10 mouse cellular contexts compared by ENCODE assay signal in the genomic region with DNA sequence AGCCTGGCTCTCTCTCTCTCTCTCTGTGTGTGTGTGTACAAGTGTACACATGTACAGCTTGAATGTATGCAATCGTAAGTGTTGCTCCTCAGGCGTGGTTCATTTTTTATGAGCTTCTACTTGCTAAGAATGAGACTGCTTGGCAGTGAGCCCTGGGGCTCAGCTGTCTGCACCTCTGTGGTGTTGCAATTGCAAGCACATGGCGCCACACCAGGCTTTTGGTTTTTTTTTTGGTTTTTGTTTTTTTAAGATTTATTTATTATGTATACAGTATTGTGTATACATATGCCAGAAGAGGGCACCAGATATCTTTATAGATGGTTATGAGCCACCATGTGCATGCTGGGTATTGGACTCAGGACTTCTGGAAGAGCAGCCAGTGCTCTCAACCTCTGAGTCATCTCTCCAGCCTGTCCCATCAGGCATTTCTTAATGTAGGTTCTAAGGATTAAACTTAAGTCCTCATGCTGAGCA. TPM values are rescaled to one million over a fixed set of nuclear protein-coding genes. Genes with fewer than 3 reads are reported as not detected.
DNase-seq lines count a peak whose midpoint lies in the region; ATAC-seq and TF ChIP-seq lines count a peak whose summit lies in the region.
"Had no signal": no experiment of that assay in that cellular context is flagged by ENCODE, and none has a peak within 500 bp of the region (broad histone marks: within the 10 kb centered on the region; RNA-seq: fewer than 3 reads in every experiment).

No protein-coding gene starts in this region.

- TF ChIP-seq RAD21 in MEL (IDR thresholded peaks at IDR 0.05; ENCODE audit: low read depth, low read length): peak; percentile 63

- H3K9me3 ChIP-seq in hindbrain, postnatal 0 days (ENCODE audit: low read length): no peaks in the 10 kb centered on the region
- no peaks in the 10 kb centered on the region for H3K9me3 ChIP-seq in hindbrain, embryonic 16.5 days (ENCODE audit: control insufficient read depth, low read length)
- no peaks in the 10 kb centered on the region for H3K9me3 ChIP-seq in MEL (replicated peaks; ENCODE audit: insufficient read depth, low read length)
- no peaks in the 10 kb centered on the region for H3K9me3 ChIP-seq in lung, postnatal 0 days (ENCODE audit: low read length)
- H3K9me3 ChIP-seq: G1E had no signal

- 0 out of 2 replicates have a peak, but pooled peaks have one; percentile 18 for ATAC-seq in hindbrain, postnatal 0 days
- ATAC-seq in hindbrain, embryonic 16.5 days: no peak
- peak; percentile 85 for ATAC-seq in lung, postnatal 0 days

- TF ChIP-seq EP300 in MEL (IDR thresholded peaks at IDR 0.05; ENCODE audit: low read depth in 1 of 2, low read length in 2 of 2): no peak
- peak; percentile 43 for TF ChIP-seq EP300 in lung, postnatal 0 days (IDR thresholded peaks at IDR 0.05)

- WGBS in hindbrain, postnatal 0 days: 62% methylated on average over 3 of the region's 3 CpGs
- whole genome bisulfite sequencing in hindbrain, embryonic 16.5 days: 68% methylated on average over 3 of the region's 3 CpGs
- 23% methylated on average over 3 of the region's 3 CpGs for WGBS in lung, postnatal 0 days

- no peaks in the 10 kb centered on the region for H3K4me1 ChIP-seq in hindbrain, postnatal 0 days (ENCODE audit: insufficient read depth, low read length)
- H3K4me1 ChIP-seq in hindbrain, embryonic 16.5 days (ENCODE audit: control insufficient read depth, insufficient read depth, low read depth, low read length): no peaks in the 10 kb centered on the region
- H3K4me1 ChIP-seq in MEL (ENCODE audit: control insufficient read depth in 1 of 2, insufficient read depth in 2 of 2, low read length in 2 of 2): peaks cover 0 to 2% of the 10 kb centered on the region in 2 experiments; a peak in 1 of 4 replicates
- peaks cover 3% of the 10 kb centered on the region for H3K4me1 ChIP-seq in lung, postnatal 0 days (ENCODE audit: insufficient read depth, low read depth, low read length)

- no peak overlapping the region for H3K9ac ChIP-seq in hindbrain, postnatal 0 days (replicated peaks; ENCODE audit: low read length)
- no peak overlapping the region for H3K9ac ChIP-seq in hindbrain, embryonic 16.5 days (ENCODE audit: low read depth, low read length)
- no peak overlapping the region for H3K9ac ChIP-seq in MEL (ENCODE audit: control insufficient read depth, low read depth, low read length, poor library complexity, severe bottlenecking)
- no peak overlapping the region for H3K9ac ChIP-seq in lung, postnatal 0 days (replicated peaks; ENCODE audit: low read depth)

- H3K79me2 ChIP-seq in MEL (ENCODE audit: control insufficient read depth, insufficient read depth, low read length, poor library complexity): no peaks in the 10 kb centered on the region

- H3K4me3 ChIP-seq in hindbrain, postnatal 0 days (ENCODE audit: low read length): no peak overlapping the region
- no peak overlapping the region for H3K4me3 ChIP-seq in hindbrain, embryonic 16.5 days (ENCODE audit: low read length)
- no peak overlapping the region for H3K4me3 ChIP-seq in MEL (ENCODE audit: control insufficient read depth in 1 of 2, insufficient read depth in 1 of 2, low read depth in 2 of 2, low read length in 2 of 2)
- H3K4me3 ChIP-seq in lung, postnatal 0 days (ENCODE audit: low read depth, low read length): no peak overlapping the region

- no peak for TF ChIP-seq CTCF in hindbrain, postnatal 0 days (IDR thresholded peaks at IDR 0.05; ENCODE audit: low read depth)
- TF ChIP-seq CTCF in MEL (IDR thresholded peaks at IDR 0.05 in 2 of 3, conservative IDR thresholded peaks at IDR 0.05 in 1 of 3; ENCODE audit: control insufficient read depth in 1 of 3, insufficient read depth in 1 of 3, low read depth in 2 of 3, low read length in 3 of 3, poor library complexity in 1 of 3, severe bottlenecking in 1 of 3): peak in 1 of 3 experiments; percentile 42; a peak in 2 of 6 replicates
- 0 out of 2 replicates have a peak, but pooled peaks have one; percentile 21 for TF ChIP-seq CTCF in lung, postnatal 0 days (IDR thresholded peaks at IDR 0.05)

- H3K27ac ChIP-seq in hindbrain, postnatal 0 days: no peak overlapping the region
- no peak overlapping the region for H3K27ac ChIP-seq in hindbrain, embryonic 16.5 days (ENCODE audit: low read depth, low read length)
- H3K27ac ChIP-seq in MEL (ENCODE audit: control insufficient read depth, low read depth, low read length): no peak overlapping the region
- no peak overlapping the region for H3K27ac ChIP-seq in lung, postnatal 0 days (ENCODE audit: low read length)

- TF ChIP-seq POLR2A in MEL (IDR thresholded peaks at IDR 0.05; ENCODE audit: control insufficient read depth in 1 of 2, insufficient read depth in 1 of 2, low read depth in 1 of 2, low read length in 2 of 2, poor library complexity in 1 of 2): no peak

- peak; percentile 16 for DNase-seq in hindbrain, postnatal 0 days (ENCODE audit: low spot score)
- DNase-seq in MEL (ENCODE audit: low read depth, low spot score): peak; percentile 52
- DNase-seq in gastrocnemius, postnatal 25 days: peak; percentile 54
- peak; percentile 87 for DNase-seq in lung, postnatal 0 days (ENCODE audit: low spot score)
- no peak for DNase-seq in thymus, postnatal 0 days (ENCODE audit: low spot score)
- DNase-seq in thymus, postnatal 4 days: no peak
- DNase-seq in left cerebral cortex, adult 11 months (ENCODE audit: low spot score): no peak
- DNase-seq: thymus, adult 18-20 months had no signal

- H3K27me3 ChIP-seq in hindbrain, postnatal 0 days (ENCODE audit: insufficient read depth, low read length): no peaks in the 10 kb centered on the region
- no peaks in the 10 kb centered on the region for H3K27me3 ChIP-seq in hindbrain, embryonic 16.5 days (replicated peaks; ENCODE audit: control insufficient read depth, insufficient read depth, low read length)
- peaks cover 11 to 28% of the 10 kb centered on the region in 2 experiments for H3K27me3 ChIP-seq in MEL (ENCODE audit: control insufficient read depth in 1 of 2, insufficient read depth in 2 of 2, low read length in 2 of 2)
- no peaks in the 10 kb centered on the region for H3K27me3 ChIP-seq in lung, postnatal 0 days (replicated peaks; ENCODE audit: insufficient read depth, low read length)

- no peaks in the 10 kb centered on the region for H3K36me3 ChIP-seq in hindbrain, postnatal 0 days (ENCODE audit: insufficient read depth, low read length)
- no peaks in the 10 kb centered on the region for H3K36me3 ChIP-seq in hindbrain, embryonic 16.5 days (ENCODE audit: control insufficient read depth, insufficient read depth, low read length)
- H3K36me3 ChIP-seq in MEL (ENCODE audit: control insufficient read depth in 1 of 2, insufficient read depth in 2 of 2, low read length in 2 of 2): no peaks in the 10 kb centered on the region
- H3K36me3 ChIP-seq in lung, postnatal 0 days (ENCODE audit: insufficient read depth, low read length): no peaks in the 10 kb centered on the region
- H3K36me3 ChIP-seq: G1E had no signal

- no peak overlapping the region for H3K4me2 ChIP-seq in hindbrain, postnatal 0 days (ENCODE audit: low read depth, low read length)
- H3K4me2 ChIP-seq in hindbrain, embryonic 16.5 days (ENCODE audit: low read length): no peak overlapping the region
- no peak overlapping the region for H3K4me2 ChIP-seq in lung, postnatal 0 days (replicated peaks; ENCODE audit: low read depth, low read length)

RNA-seq across cellular contexts. Expression of a gene that starts 5.7 kb away (rescaled TPM):
- 0.68 and 0.84 TPM in 2 replicates for total RNA-seq in hindbrain, postnatal 0 days (2014; rRNA removed)
- polyA plus RNA-seq in hindbrain, postnatal 0 days (2015; fragmentation: Nextera tagmentation; extraction: Ambion mirVana): 0.88 and 1.3 TPM in 2 replicates
- 1.1 TPM in 2 replicates for polyA plus RNA-seq in hindbrain, embryonic 16.5 days (2015; fragmentation: Nextera tagmentation; extraction: Ambion mirVana)
- 0.12 and 0.16 TPM in 2 replicates for total RNA-seq in MEL (2012; rRNA removed)
- under 1 TPM in 1 of 2 experiments, not detected in 1; 0.39 TPM for polyA plus RNA-seq in MEL (2012; ENCODE audit: insufficient read depth in 1 of 2, insufficient read length in 2 of 2, low read depth in 1 of 2, low replicate concordance in 2 of 2, missing spikeins in 1 of 2)
- total RNA-seq in gastrocnemius, postnatal 25 days (2021): 1 to 10 TPM; 4.9 to 6.0 TPM
- polyA plus RNA-seq in lung, postnatal 0 days (2015; fragmentation: Nextera tagmentation; extraction: Ambion mirVana): 6.1 and 6.5 TPM in 2 replicates
- 4.1 and 4.3 TPM in 2 replicates for polyA plus RNA-seq in thymus, postnatal 0 days (2015; fragmentation: Nextera tagmentation; extraction: Ambion mirVana)

RNA-seq across cellular contexts. Expression of a gene that starts 23.7 kb away (rescaled TPM):
- 21.6 and 22.0 TPM in 2 replicates for total RNA-seq in hindbrain, postnatal 0 days (2014; rRNA removed)
- 15.9 and 16.1 TPM in 2 replicates for polyA plus RNA-seq in hindbrain, postnatal 0 days (2015; fragmentation: Nextera tagmentation; extraction: Ambion mirVana)
- polyA plus RNA-seq in hindbrain, embryonic 16.5 days (2015; fragmentation: Nextera tagmentation; extraction: Ambion mirVana): 17.5 and 18.7 TPM in 2 replicates
- total RNA-seq in MEL (2012; rRNA removed): 2.5 and 3.3 TPM in 2 replicates
- 1 to 10 TPM in 1 of 2 experiments, not detected in 1; 7.0 TPM for polyA plus RNA-seq in MEL (2012; ENCODE audit: insufficient read depth in 1 of 2, insufficient read length in 2 of 2, low read depth in 1 of 2, low replicate concordance in 2 of 2, missing spikeins in 1 of 2)
- total RNA-seq in gastrocnemius, postnatal 25 days (2021): 100 to 1,000 TPM; 117 to 130 TPM
- polyA plus RNA-seq in lung, postnatal 0 days (2015; fragmentation: Nextera tagmentation; extraction: Ambion mirVana): 3.1 and 3.7 TPM in 2 replicates
- 3.4 and 3.6 TPM in 2 replicates for polyA plus RNA-seq in thymus, postnatal 0 days (2015; fragmentation: Nextera tagmentation; extraction: Ambion mirVana)

RNA-seq across cellular contexts. Expression of a gene that starts 24.3 kb away (rescaled TPM):
- 5.7 and 7.7 TPM in 2 replicates for total RNA-seq in hindbrain, postnatal 0 days (2014; rRNA removed)
- polyA plus RNA-seq in hindbrain, postnatal 0 days (2015; fragmentation: Nextera tagmentation; extraction: Ambion mirVana): 8.7 and 8.9 TPM in 2 replicates
- 5.8 and 6.3 TPM in 2 replicates for polyA plus RNA-seq in hindbrain, embryonic 16.5 days (2015; fragmentation: Nextera tagmentation; extraction: Ambion mirVana)
- total RNA-seq in MEL (2012; rRNA removed): 54.5 and 59.1 TPM in 2 replicates
- polyA plus RNA-seq in MEL (2012; ENCODE audit: insufficient read depth in 1 of 2, insufficient read length in 2 of 2, low read depth in 1 of 2, low replicate concordance in 2 of 2, missing spikeins in 1 of 2): 10 to 100 TPM in 1 of 2 experiments, not detected in 1; 70.5 TPM
- 1 to 10 TPM; 9.3 to 9.6 TPM for total RNA-seq in gastrocnemius, postnatal 25 days (2021)
- polyA plus RNA-seq in lung, postnatal 0 days (2015; fragmentation: Nextera tagmentation; extraction: Ambion mirVana): 9.5 and 9.6 TPM in 2 replicates
- 30.1 and 33.9 TPM in 2 replicates for polyA plus RNA-seq in thymus, postnatal 0 days (2015; fragmentation: Nextera tagmentation; extraction: Ambion mirVana)

RNA-seq across cellular contexts. Expression of a gene that starts 40.2 kb away (rescaled TPM):
- total RNA-seq in hindbrain, postnatal 0 days (2014; rRNA removed): not detected in 2 replicates
- not detected in 2 replicates for polyA plus RNA-seq in hindbrain, postnatal 0 days (2015; fragmentation: Nextera tagmentation; extraction: Ambion mirVana)
- polyA plus RNA-seq in hindbrain, embryonic 16.5 days (2015; fragmentation: Nextera tagmentation; extraction: Ambion mirVana): not detected in 2 replicates
- total RNA-seq in MEL (2012; rRNA removed): not detected in 2 replicates
- polyA plus RNA-seq in MEL (2012; ENCODE audit: insufficient read depth in 1 of 2, insufficient read length in 2 of 2, low read depth in 1 of 2, low replicate concordance in 2 of 2, missing spikeins in 1 of 2): not detected
- total RNA-seq in gastrocnemius, postnatal 25 days (2021): not detected
- polyA plus RNA-seq in lung, postnatal 0 days (2015; fragmentation: Nextera tagmentation; extraction: Ambion mirVana): not detected in 2 replicates
- not detected in 2 replicates for polyA plus RNA-seq in thymus, postnatal 0 days (2015; fragmentation: Nextera tagmentation; extraction: Ambion mirVana)
- total RNA-seq: G1E had no signal
- polyA plus RNA-seq: G1E had no signal

Comparison
In these comparisons a context has a peak if more than half of its experiments do, and no peak if none do; other contexts are left out.
1. DNase-seq: peak in hindbrain, postnatal 0 days (single experiment), MEL (single experiment), gastrocnemius, postnatal 25 days (single experiment) and lung, postnatal 0 days (single experiment); none in thymus, postnatal 0 days (single experiment), thymus, postnatal 4 days (single experiment) and left cerebral cortex, adult 11 months (single experiment).